Mouse (Mus musculus): ENCODE data around the gene Ttll5. TPM values are rescaled to one million over a fixed set of nuclear protein-coding genes. Genes with fewer than 3 reads are reported as not detected.

Ttll5 gene
- total RNA-seq, 2 experiments from 2014 or later: 14.2 to 15.3 TPM

DNA sequence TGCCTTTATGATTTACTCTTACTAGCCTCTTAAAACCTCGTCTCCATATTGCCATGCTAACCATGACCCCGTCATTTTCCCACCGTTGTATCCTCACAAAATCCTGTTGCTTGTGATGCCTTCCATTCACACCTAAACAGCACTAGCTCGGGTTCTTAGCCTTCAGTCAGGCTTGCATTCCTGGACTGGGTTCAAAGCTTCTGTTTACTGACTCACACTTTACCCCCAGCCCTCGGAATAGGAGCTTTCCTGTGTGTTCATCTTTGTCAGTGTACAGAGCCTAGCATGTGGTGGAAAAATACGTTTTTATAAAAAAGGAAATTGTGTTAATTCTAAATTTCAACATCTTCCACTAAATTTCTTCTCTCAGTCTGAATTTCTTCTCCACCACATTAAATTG lies 86.4 kb downstream of the Ttll5 start:
- no peak for DNase-seq
- intact Hi-C loops (cut with DNase I): no loop called here

DNA sequence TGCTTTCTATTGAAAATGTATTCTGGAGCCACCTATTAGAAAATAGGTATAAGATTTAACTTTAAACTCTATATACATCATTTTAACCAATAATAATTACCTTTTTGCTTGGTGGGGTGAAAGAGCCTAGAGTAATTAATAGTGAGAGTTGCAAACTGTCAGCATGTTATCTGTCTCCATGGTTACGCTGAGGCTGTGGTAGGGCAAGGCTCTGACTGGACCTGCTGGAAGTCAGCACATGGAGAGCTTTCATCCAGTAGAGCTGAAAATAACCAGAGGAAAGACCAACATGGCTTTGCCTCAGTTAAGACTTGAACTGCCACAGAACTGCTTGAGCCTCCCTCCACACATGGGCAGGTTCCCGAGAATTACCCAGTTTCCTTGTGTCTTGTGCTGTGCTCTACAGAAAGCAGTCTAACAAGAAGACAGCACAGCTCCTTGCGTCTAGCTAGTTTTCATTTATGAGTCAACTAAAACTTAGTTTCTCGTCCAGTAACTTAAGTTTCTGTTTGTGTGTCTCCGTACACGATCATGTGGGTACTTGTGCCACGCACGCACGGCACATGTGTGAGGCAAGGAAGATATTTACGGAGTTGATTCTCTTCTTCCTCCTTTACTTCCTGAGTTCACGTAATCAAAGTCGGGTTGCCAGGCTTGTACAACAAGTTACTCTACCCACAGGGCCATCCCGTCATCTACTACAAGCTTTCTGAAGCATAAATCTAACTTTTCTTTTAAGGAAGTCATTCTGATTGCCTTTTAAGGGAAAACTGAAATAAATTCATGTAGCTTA lies 88.4 kb downstream of the Ttll5 start:
- intact Hi-C loops (cut with DNase I): no loop called here
- no peak for DNase-seq

DNA sequence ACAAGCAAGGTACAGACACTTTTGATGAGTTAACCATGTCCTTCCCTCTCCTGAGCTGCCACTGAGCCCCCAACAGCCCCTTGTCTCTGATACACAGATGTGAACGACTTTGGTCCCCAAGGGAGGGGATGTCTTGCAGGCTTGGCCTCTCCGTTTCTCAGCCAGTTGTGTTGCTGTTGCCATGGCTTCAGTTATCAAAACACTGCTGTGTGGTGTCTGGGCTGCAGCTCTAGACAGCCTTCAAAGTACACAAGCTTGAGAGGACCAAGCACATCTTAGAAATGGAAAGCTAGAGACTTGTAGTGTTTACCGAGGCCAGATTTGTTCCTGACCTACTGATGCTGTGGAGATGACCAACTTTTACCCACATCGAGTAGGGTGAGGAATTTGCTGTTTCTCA lies 102.4 kb downstream of the Ttll5 start:
- DNase-seq: peak; percentile 37 to 51
- intact Hi-C loops (cut with DNase I): loop anchor here (5.0 kb wide), 1 partner anchor 150 kb away; the partner anchor contains the start of gene Tgfb3

DNA sequence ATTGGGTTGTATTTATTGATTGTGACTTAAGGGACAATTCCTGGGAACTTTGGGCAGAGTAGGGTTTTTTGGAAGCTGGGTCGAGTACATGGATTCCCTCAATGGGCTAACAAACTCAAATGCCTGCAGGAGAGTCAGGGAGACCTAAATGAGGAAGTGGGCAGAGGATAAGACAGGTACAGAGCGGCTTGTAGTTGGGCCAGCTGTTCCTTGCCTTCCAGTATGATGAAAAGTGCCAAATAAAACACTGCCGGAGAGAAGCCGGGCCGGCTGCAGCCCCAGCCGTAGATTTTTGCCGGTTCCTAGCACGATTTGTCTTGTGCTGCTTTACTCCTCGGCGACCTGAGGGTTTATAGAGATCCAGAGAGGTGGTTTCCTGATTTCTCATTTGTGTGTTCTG lies 104.1 kb downstream of the Ttll5 start:
- no peak for DNase-seq
- intact Hi-C loops (cut with DNase I): loop anchor here (5.0 kb wide), 1 partner anchor 149 kb away; the partner anchor contains the start of gene Tgfb3

- no peak for DNase-seq
- intact Hi-C loops (cut with DNase I): loop anchor here (5.0 kb wide), 1 partner anchor 148 kb away; the partner anchor contains the start of gene Tgfb3
These were observed 105.3 kb downstream of the Ttll5 start for GRCm38 (mm10) chr12:85929711-85930110.

- intact Hi-C loops (cut with DNase I): no loop called here
- no peak for DNase-seq
These were observed 106.3 kb downstream of the Ttll5 start for GRCm38 (mm10) chr12:85930713-85931112.

GRCm38 (mm10) chr12:85933241-85933640 lies 108.8 kb downstream of the Ttll5 start:
- intact Hi-C loops (cut with DNase I): no loop called here
- DNase-seq: no peak

GRCm38 (mm10) chr12:85937384-85937783 lies 112.9 kb downstream of the Ttll5 start:
- intact Hi-C loops (cut with DNase I): no loop called here
- no peak for DNase-seq

GRCm38 (mm10) chr12:85943456-85943855 lies 119.0 kb downstream of the Ttll5 start:
- DNase-seq: no peak
- intact Hi-C loops (cut with DNase I): no loop called here

DNA sequence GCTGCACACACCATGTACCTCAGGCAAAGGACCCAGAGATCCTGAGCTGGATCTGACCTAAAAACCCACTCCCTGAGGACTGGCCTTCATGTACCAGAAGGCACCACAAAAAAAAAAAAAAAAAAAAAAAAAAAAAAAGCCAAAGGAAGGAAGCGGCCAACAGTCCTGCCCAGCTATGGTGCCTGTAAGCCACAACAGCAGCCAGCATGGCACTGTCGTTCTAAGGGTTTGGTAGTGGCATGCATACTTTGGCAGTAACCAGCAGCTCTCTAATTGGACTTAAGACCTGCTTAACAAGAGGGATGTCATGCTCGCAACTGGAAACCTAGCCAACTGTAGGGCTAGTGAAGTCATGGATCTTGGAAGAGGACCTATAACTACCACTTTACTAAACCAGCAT lies 120.0 kb downstream of the Ttll5 start:
- intact Hi-C loops (cut with DNase I): no loop called here
- no peak for DNase-seq

DNA sequence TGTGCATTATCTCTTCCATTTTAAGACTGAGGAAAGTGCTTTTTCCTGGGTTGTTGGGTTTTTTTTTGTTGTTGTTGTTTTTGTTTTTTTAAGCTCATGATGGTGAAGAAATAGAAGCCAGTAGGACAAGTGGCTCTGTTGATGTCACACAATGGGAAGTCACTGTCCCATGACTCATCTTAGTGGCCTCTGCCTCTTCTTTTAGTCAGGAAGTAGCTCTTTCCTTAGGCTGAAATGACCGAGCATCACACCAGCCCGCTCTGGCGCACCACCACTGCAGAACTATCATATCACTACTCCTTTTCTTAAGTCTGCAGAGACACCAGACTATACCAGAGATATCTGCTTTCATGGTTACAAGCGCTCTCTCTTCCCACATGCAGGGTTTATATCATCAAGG lies 122.7 kb downstream of the Ttll5 start:
- intact Hi-C loops (cut with DNase I): no loop called here
- no peak for DNase-seq

- no peak for DNase-seq
- intact Hi-C loops (cut with DNase I): loop anchor here (2.0 kb wide), 1 partner anchor 73 kb away; no protein-coding TSS in a partner anchor
These were observed 125.2 kb downstream of the Ttll5 start for GRCm38 (mm10) chr12:85949667-85950066.

GRCm38 (mm10) chr12:85950371-85950770 lies 125.9 kb downstream of the Ttll5 start:
- DNase-seq: no peak
- intact Hi-C loops (cut with DNase I): loop anchor here (2.0 kb wide), 1 partner anchor 74 kb away; no protein-coding TSS in a partner anchor

GRCm38 (mm10) chr12:85951036-85951435 lies 126.6 kb downstream of the Ttll5 start:
- no peak for DNase-seq
- intact Hi-C loops (cut with DNase I): loop anchor here (2.0 kb wide), 1 partner anchor 74 kb away; no protein-coding TSS in a partner anchor

DNA sequence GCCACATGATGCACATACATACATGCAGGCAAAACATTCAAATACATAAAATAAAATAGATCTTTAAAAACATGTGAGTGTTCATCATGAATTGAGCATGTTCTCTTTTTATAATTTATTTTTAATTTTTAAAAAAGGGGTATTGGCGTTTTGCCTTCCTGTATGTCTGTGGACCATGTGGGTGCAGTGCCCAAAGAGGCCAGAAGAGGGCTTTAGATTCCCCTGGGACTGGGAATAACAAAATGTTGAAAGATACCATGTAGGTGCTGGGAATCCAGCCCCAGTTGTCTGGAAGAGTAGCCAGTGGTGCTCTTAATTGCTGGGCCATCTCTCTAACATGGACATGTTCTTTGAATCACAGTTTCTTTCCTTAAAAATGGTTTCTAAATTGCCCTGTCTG lies 127.4 kb downstream of the Ttll5 start:
- intact Hi-C loops (cut with DNase I): loop anchor here (2.0 kb wide), 1 partner anchor 75 kb away; no protein-coding TSS in a partner anchor
- no peak for DNase-seq

- intact Hi-C loops (cut with DNase I): no loop called here
- DNase-seq: no peak
These were observed 127.9 kb downstream of the Ttll5 start for GRCm38 (mm10) chr12:85952349-85952748.

- no peak for DNase-seq
- intact Hi-C loops (cut with DNase I): loop anchor here (2.0 kb wide), 1 partner anchor 125 kb away; the partner anchor contains the start of gene Tgfb3
These were observed 129.7 kb downstream of the Ttll5 start for GRCm38 (mm10) chr12:85954167-85954566.

DNA sequence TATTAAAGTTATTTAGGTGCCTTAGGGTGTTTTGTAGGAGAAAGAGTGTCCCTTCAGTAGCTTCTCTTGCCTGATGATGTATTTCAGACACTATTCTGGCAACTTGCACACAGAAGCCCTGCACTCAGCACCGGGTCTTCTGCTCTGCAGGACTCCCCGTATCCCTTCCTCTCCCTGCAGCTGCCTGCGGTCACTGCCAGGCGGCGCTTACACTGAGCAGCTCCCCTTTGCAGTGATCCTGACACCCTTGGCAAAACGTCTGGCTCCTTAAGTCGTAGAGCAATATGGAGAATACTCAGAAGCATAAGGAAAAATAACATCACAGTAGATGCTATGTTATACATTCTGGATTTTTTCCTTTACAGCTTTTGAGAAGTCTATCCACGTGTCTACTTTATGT lies 130.6 kb downstream of the Ttll5 start:
- no peak for DNase-seq
- intact Hi-C loops (cut with DNase I): loop anchor here (2.0 kb wide), 1 partner anchor 124 kb away; the partner anchor contains the start of gene Tgfb3

DNA sequence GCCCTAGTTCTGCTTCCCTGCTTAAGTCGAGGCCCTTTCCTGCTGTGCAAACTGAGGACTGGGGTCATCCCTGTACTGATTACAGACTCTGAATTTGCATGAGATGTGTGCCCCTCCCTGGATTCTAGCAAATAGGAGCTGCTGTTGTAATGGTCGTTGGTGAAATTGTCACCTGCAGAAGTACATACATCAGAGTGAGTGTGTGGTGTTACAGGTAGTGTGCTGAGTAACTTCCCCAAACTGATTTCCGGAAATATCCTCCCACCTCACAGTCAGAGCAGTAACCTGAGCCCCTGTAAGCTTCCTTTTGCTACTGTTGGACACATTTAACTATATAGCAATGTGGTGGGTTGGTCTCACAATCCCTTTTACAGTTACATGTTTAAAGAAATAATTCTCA lies 131.2 kb downstream of the Ttll5 start:
- no peak for DNase-seq
- intact Hi-C loops (cut with DNase I): loop anchor here (2.0 kb wide), 1 partner anchor 123 kb away; the partner anchor contains the start of gene Tgfb3

DNA sequence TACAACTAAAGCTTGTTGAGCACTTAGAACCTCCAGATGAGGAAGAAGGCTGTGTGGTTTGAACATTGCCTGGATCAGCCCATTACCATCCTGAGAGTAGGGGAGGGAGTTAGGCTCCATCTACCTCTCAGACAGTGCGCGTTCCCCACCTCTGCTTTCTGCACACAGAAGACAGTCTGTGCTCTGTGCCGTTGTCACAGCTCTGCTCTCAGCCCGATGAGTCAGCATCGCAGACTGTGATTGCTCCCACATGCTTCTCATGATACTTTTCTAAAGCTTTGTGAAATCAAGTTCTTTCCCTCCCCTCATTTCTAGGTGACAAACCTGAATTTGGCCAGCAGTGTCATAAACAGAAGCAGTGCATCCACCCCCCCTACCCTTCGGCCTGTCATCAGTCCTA lies 131.8 kb downstream of the Ttll5 start:
- intact Hi-C loops (cut with DNase I): no loop called here
- DNase-seq: no peak

- DNase-seq: no peak
- intact Hi-C loops (cut with DNase I): no loop called here
These were observed 134.0 kb downstream of the Ttll5 start for GRCm38 (mm10) chr12:85958460-85958859.
